Mouse (Mus musculus): ENCODE data around the gene Itpkc. TPM values are rescaled to one million over a fixed set of nuclear protein-coding genes. Genes with fewer than 3 reads are reported as not detected.

Itpkc gene
- polyA plus RNA-seq (2012; rRNA removed) = 8.6 and 11.2 TPM in 2 replicates

DNA sequence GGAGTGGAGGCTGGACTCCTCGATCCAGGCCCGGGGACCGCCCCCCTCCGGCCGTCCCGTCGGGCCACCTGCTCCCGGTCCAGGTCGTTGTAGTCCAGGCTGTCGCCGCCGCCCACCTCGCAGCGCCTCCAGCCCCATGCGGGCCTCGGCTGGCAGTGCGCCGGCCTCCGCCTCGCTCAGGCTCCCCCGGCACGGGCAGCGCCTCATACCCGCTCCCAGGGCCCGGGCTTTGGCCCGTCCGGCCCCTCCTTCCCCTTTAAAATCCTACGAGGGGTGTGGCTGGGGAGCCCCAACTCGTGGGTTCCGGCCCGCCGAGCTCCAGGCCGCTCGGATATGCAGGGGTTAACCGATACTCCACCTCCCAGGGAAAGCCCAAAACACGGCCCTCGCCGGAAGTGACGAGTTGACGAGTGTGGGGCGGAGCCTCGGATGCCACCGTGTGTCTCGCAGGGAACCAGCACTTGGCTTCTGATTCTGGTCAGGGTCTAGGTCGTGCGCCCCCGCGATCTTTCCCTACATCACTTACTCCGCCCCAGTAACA is at the start of gene Itpkc:
Gene Itpkc, minus strand, starts transcription at position 381 of the 541 bp plus-strand sequence.
- DNase-seq = peak; percentile 92
- Histone ChIP-seq H3K4me1 (ENCODE audit: control insufficient read depth, insufficient read depth, low read length) (peaks cover 20% of the 10 kb centered on the region), H3K4me3 (replicated peaks; ENCODE audit: extremely low read depth, low read depth, low read length) (peak within 1 kb of the TSS; percentile 77)
- WGBS = 1% methylated on average over 48 of the region's 49 CpGs
- TF ChIP-seq CTCF (IDR thresholded peaks at IDR 0.05; ENCODE audit: insufficient read depth, low read length) (no peak), POLR2A (IDR thresholded peaks at IDR 0.05; ENCODE audit: borderline replicate concordance, extremely low read depth, low read depth, low read length) (peak; percentile 98)

DNA sequence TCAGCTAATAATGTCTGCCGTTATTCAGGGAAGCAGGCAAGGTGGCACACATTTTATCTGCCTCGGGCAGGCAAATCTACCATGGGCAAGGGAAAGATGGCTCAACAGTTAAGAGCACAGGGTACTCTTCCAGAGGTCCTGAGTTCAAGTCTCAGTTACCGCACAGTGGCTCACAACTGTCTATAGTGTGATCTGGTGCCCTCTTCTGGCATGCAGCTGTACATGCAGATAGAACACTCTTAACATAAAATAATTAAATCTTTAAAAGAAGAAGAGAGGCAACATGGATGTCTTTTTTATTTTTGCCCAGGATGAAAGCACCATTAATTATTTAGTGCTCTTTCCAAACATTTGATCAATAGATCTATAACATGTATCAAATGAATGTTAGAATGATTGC is 48.7 kb upstream of the Itpkc start:
- Histone ChIP-seq H3K4me1 (ENCODE audit: control insufficient read depth, insufficient read depth, low read length) (no peaks in the 10 kb centered on the region), H3K4me3 (replicated peaks; ENCODE audit: extremely low read depth, low read depth, low read length) (no peak overlapping the region)
- WGBS = 84% methylated on average over 3 of the region's 3 CpGs
- DNase-seq = no peak
- TF ChIP-seq POLR2A (IDR thresholded peaks at IDR 0.05; ENCODE audit: borderline replicate concordance, extremely low read depth, low read depth, low read length) (no peak), CTCF (IDR thresholded peaks at IDR 0.05; ENCODE audit: insufficient read depth, low read length) (peak; percentile 29; the same call in 1 of the 2 replicates)

DNA sequence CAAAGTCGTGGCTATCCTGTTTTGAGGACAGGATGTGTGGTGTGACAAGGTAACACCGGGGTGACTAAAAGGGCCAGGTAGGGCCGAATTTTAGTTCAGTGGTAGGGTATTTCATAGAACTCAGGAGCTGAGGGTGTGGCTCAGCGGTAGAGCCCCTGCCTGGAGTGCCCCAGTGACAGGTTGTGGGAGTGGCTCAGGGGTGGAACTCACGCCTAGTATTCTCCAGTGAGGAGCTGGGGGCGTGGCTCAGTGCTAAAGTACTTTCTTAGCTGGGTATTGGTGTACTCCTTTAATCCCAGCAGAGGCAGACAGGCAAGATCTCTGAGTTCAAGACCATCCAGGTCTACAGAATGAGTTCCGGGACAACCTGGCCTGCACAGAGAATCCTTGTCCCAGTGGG is 47.6 kb upstream of the Itpkc start:
- DNase-seq = no peak
- TF ChIP-seq POLR2A (IDR thresholded peaks at IDR 0.05; ENCODE audit: borderline replicate concordance, extremely low read depth, low read depth, low read length) (no peak), CTCF (IDR thresholded peaks at IDR 0.05; ENCODE audit: insufficient read depth, low read length) (no peak)
- no peaks in the 10 kb centered on the region for H3K4me1 ChIP-seq (ENCODE audit: control insufficient read depth, insufficient read depth, low read length)
- WGBS = 59% methylated on average over 7 of the region's 7 CpGs
- no peak overlapping the region for H3K4me3 ChIP-seq (replicated peaks; ENCODE audit: extremely low read depth, low read depth, low read length)

DNA sequence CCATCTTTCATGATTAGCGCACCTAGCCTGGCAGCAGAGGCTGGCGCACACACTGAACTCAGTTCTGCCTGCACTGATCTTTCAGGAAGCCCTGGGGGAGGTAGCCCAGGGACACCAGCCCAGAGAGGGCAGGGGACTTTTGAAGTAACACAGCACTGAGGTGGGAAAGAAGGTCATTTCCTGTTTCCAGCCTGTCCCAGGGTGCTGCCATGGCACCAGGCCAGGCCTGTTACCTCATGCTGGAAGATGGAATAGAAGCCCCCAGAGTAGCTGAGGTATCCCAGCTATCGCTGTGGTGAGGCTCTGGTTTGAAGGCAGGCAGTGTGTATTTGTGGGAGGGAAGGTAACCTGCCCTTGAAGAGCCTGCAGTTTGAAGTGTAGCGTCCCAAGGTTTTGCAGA is 46.5 kb upstream of the Itpkc start:
- WGBS = 82% methylated on average over 4 of the region's 4 CpGs
- no peak for TF ChIP-seq POLR2A (IDR thresholded peaks at IDR 0.05; ENCODE audit: borderline replicate concordance, extremely low read depth, low read depth, low read length)
- TF ChIP-seq CTCF (IDR thresholded peaks at IDR 0.05; ENCODE audit: insufficient read depth, low read length) = no peak

DNA sequence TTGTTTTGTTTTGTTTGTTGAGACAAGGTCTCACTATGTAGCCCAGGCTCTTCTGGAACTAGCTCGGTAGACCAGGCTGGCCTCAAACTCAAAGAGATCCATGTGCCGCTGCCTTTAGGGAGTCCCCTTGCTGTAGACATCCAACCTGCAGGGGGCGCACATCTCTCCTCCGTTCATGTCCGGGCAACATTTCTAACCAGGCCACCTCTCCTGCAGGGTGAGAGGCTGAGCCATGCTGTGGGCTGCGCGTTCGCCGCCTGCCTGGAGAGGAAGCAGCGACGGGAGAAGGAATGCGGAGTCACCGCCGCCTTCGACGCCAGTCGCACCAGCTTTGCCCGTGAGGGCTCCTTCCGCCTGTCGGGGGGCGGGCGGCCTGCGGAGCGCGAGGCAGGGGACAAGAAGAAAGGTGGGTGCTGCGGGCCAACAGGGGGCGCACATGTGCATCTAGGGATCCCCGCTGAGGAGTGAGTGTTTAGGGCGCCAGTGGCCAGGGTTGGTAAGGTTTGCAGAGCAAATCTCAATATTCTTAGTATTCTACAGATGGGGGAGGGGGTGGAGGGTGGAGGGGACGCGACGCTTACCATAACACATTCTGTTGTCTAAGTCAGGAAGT is 45.4 kb upstream of the Itpkc start:
- 69% methylated on average over 32 of the region's 32 CpGs for WGBS
- TF ChIP-seq CTCF (IDR thresholded peaks at IDR 0.05; ENCODE audit: insufficient read depth, low read length) = peak; percentile 45
- TF ChIP-seq POLR2A (IDR thresholded peaks at IDR 0.05; ENCODE audit: borderline replicate concordance, extremely low read depth, low read depth, low read length) = no peak
- peak overlapping the region; percentile 36 for H3K4me3 ChIP-seq (replicated peaks; ENCODE audit: extremely low read depth, low read depth, low read length)
- peak; percentile 43 for DNase-seq
- H3K4me1 ChIP-seq (ENCODE audit: control insufficient read depth, insufficient read depth, low read length) = no peaks in the 10 kb centered on the region

More for the DNA sequence above, 46.5 kb upstream of the Itpkc start:
- H3K4me3 ChIP-seq (replicated peaks; ENCODE audit: extremely low read depth, low read depth, low read length) = no peak overlapping the region
- no peak for DNase-seq
- H3K4me1 ChIP-seq (ENCODE audit: control insufficient read depth, insufficient read depth, low read length) = no peaks in the 10 kb centered on the region

DNA sequence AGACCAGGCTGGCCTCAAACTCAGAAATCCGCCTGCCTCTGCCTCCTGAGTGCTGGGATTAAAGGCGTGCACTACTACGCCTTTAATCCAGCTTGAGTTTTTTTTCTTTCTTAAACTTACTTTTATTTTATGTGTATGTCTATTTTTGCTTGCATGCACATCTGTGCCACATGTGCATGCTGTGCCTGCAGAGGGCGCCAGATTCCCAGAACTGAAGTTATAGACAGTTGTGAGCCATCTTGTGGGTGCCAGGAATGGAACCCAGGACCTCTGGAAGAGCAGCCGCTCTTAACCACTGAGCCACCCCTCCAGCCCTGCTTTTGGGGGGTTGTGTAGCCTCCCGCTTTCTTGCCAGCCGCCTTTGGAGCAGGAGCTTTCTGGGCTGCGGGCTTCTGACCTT is 43.0 kb upstream of the Itpkc start:
- Histone ChIP-seq H3K4me1 (ENCODE audit: control insufficient read depth, insufficient read depth, low read length) (no peaks in the 10 kb centered on the region), H3K4me3 (replicated peaks; ENCODE audit: extremely low read depth, low read depth, low read length) (no peak overlapping the region)
- TF ChIP-seq CTCF (IDR thresholded peaks at IDR 0.05; ENCODE audit: insufficient read depth, low read length) (0 out of 2 replicates have a peak, but pooled peaks have one; percentile 3), POLR2A (IDR thresholded peaks at IDR 0.05; ENCODE audit: borderline replicate concordance, extremely low read depth, low read depth, low read length) (no peak)
- DNase-seq = no peak
- 88% methylated on average over 8 of the region's 8 CpGs for WGBS

DNA sequence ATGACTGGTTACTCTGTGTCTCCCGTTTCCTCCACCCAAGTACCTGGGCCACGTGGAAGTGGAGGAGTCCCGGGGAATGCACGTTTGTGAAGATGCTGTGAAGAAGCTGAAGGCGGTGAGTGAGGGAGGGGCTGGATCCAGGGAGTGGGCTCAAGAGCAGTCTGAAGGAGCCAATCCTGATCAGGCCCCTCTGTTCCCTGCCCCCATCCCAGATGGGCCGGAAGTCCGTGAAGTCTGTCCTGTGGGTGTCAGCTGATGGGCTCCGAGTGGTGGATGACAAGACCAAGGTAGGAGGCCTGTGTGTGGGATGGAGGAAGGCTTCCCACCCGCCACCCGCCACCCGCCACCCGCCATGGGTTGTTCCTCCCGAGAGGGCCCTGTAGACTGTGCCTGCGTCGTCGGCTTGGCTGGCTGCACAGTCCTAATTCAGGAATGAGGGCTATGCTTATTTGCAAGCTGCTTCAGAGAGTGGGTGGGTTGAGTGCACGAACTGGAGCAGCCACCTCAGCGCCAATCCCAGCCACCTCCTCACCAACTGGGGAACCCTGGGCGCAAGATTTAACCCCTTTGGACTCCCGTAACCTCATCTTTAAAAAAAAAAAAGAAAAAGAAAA is 38.2 kb upstream of the Itpkc start:
- H3K4me3 ChIP-seq (replicated peaks; ENCODE audit: extremely low read depth, low read depth, low read length) = no peak overlapping the region
- no peaks in the 10 kb centered on the region for H3K4me1 ChIP-seq (ENCODE audit: control insufficient read depth, insufficient read depth, low read length)
- TF ChIP-seq CTCF (IDR thresholded peaks at IDR 0.05; ENCODE audit: insufficient read depth, low read length) (no peak), POLR2A (IDR thresholded peaks at IDR 0.05; ENCODE audit: borderline replicate concordance, extremely low read depth, low read depth, low read length) (no peak)
- 60% methylated on average over 20 of the region's 20 CpGs for WGBS
- no peak for DNase-seq

DNA sequence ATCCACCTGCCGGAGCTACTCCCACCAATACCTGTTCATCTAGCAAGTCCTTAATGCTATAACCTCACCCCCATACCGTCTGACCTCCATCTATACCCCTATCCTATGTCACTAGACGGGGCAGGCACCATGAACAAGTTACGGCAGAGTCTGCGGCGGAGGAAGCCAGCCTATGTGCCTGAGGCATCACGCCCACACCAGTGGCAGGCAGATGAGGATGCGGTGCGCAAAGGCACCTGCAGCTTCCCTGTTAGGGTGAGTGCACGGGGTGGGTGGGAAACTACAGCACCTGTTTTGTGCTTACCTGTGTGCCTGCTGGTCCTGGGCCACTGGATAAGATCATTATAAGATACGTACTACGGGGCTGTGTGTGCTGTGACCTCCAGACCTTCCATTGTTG is 36.3 kb upstream of the Itpkc start:
- WGBS = 91% methylated on average over 12 of the region's 12 CpGs
- H3K4me1 ChIP-seq (ENCODE audit: control insufficient read depth, insufficient read depth, low read length) = no peaks in the 10 kb centered on the region
- no peak overlapping the region for H3K4me3 ChIP-seq (replicated peaks; ENCODE audit: extremely low read depth, low read depth, low read length)
- TF ChIP-seq CTCF (IDR thresholded peaks at IDR 0.05; ENCODE audit: insufficient read depth, low read length) (no peak), POLR2A (IDR thresholded peaks at IDR 0.05; ENCODE audit: borderline replicate concordance, extremely low read depth, low read depth, low read length) (no peak)
- DNase-seq = no peak

DNA sequence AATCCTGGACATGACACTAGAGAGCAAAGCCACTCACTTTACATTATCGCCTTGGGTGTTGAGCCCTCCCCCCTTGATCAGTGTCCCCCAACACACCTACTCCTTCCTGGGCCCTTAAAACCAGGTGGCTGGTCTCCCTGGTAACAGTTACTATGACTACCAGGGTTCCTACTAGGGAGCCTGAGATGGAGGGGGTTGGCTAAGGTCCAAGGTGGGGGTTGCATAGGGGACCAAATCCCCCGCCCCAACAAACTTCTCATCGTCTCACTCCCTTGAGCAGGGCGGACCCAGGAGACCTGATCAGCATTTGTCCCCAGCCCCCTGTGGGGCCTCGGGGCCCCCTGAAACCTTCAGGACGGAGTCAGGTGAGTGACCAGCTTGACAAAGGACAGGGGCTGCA is 33.4 kb upstream of the Itpkc start:
- WGBS = 82% methylated on average over 6 of the region's 6 CpGs
- DNase-seq = no peak
- Histone ChIP-seq H3K4me3 (replicated peaks; ENCODE audit: extremely low read depth, low read depth, low read length) (no peak overlapping the region), H3K4me1 (ENCODE audit: control insufficient read depth, insufficient read depth, low read length) (no peaks in the 10 kb centered on the region)
- TF ChIP-seq CTCF (IDR thresholded peaks at IDR 0.05; ENCODE audit: insufficient read depth, low read length) (no peak), POLR2A (IDR thresholded peaks at IDR 0.05; ENCODE audit: borderline replicate concordance, extremely low read depth, low read depth, low read length) (no peak)

DNA sequence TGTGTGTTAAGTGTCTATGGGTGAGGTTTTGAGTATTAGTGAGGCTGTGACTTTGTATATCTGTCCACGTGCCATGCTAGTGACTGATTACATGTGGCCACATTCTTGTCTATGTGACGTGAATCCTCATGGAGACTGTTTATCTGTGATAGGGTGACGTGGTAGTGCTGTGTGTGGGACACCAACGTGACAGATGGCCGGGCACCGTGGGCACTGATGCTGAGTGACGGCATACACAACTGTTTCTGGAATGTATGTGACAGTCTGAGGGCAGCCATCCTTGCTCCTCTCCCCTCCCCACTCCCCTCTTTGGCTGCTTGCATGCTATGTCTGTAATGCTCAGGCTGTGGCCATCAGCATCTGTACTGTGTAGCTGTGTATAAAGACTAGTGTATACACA is 32.4 kb upstream of the Itpkc start:
- 71% methylated on average over 7 of the region's 7 CpGs for WGBS
- no peak for TF ChIP-seq POLR2A (IDR thresholded peaks at IDR 0.05; ENCODE audit: borderline replicate concordance, extremely low read depth, low read depth, low read length)
- TF ChIP-seq CTCF (IDR thresholded peaks at IDR 0.05; ENCODE audit: insufficient read depth, low read length) = no peak

More for the DNA sequence above, 32.4 kb upstream of the Itpkc start:
- H3K4me3 ChIP-seq (replicated peaks; ENCODE audit: extremely low read depth, low read depth, low read length) = no peak overlapping the region
- DNase-seq = no peak
- H3K4me1 ChIP-seq (ENCODE audit: control insufficient read depth, insufficient read depth, low read length) = no peaks in the 10 kb centered on the region

Data from lung, adult 2 months (tissue).